Mouse (Mus musculus) G1E (cell line): ENCODE results near the gene Sec63. TPM values are rescaled to one million over a fixed set of nuclear protein-coding genes. Genes with fewer than 3 reads are reported as not detected.
A peak's percentile ranks its signal among the peaks of the same experiment; 100 is the strongest.

Experiments
- ATAC-seq: 2 replicates; pipeline ENCODE4 v1.8.0; 2016; ENCODE audit warnings: mild to moderate bottlenecking; ENCODE audit not compliant: insufficient number of reproducible peaks, poor library complexity, low FRiP score, severe bottlenecking; ENCODE audit errors: extremely low read depth
- DNase-seq: peaks from one replicate; pipeline ENCODE4 v3.0.0; 2012; ENCODE audit warnings: low spot score
- H3K27me3 ChIP-seq: 2 replicates; pipeline ENCODE4 v1.6.1; 2012; ENCODE audit warnings: mild to moderate bottlenecking, low read length, inconsistent platforms; ENCODE audit not compliant: insufficient read depth
- H3K36me3 ChIP-seq: replicated peaks from 2 replicates; pipeline ENCODE3; 2012; ENCODE audit warnings: mild to moderate bottlenecking, inconsistent platforms
- H3K4me1 ChIP-seq: 2 replicates; pipeline ENCODE4 v1.6.1; 2012; ENCODE audit warnings: low read depth, low read length, inconsistent platforms, mixed read lengths; ENCODE audit not compliant: insufficient read depth
- H3K4me3 ChIP-seq: 2 replicates; pipeline ENCODE4 v1.5.1; 2012; ENCODE audit warnings: low read depth, mild to moderate bottlenecking, inconsistent platforms, low read length, moderate library complexity, mixed read lengths
- H3K9me3 ChIP-seq: replicated peaks from 2 replicates; pipeline ENCODE4 v1.6.1; 2012; ENCODE audit warnings: inconsistent platforms
- CTCF ChIP-seq: IDR thresholded peaks from 2 replicates; pipeline ENCODE4 v1.5.1; 2012; ENCODE audit warnings: low read depth, low read length, inconsistent platforms, mixed read lengths
- GATA1 ChIP-seq: IDR thresholded peaks from 2 replicates; pipeline ENCODE4 v1.6.1; 2012; ENCODE audit warnings: borderline replicate concordance, low read length, inconsistent platforms, mixed read lengths
- GATA2 ChIP-seq: IDR thresholded peaks from 2 replicates; pipeline ENCODE4 v1.6.1; 2012; ENCODE audit warnings: low read depth, low read length, inconsistent platforms, borderline replicate concordance
- POLR2AphosphoS5 ChIP-seq: IDR thresholded peaks from 2 replicates; pipeline ENCODE4 v1.6.1; 2012; ENCODE audit warnings: low read depth, low read length, inconsistent platforms; ENCODE audit not compliant: insufficient replicate concordance
- TAL1 ChIP-seq: conservative IDR thresholded peaks from 2 replicates; pipeline ENCODE4 v1.6.1; 2012; ENCODE audit warnings: low read depth, low read length, inconsistent platforms, mixed read lengths
- polyA plus RNA-seq: library from polyadenylated mRNA; stranded (reverse); fragments of >175 nt; gene quantifications from 2 replicates; pipeline ENCODE4 v1.2.3, GENCODE M21; 2012
- total RNA-seq, 2 experiments: library from RNA; stranded (forward) in 1 of 2; stranded (reverse) in 1 of 2; fragments of 200-1000 nt in 1 of 2; fragments of >200 nt in 1 of 2; fragmentation: Nextera tagmentation in 1 of 2; gene quantifications; 2 replicates each; pipeline ENCODE4 v1.2.3; 2014 to 2017

Gene Sec63
- 17.5 and 19.8 TPM in 2 replicates for total RNA-seq (2014; fragmentation: Nextera tagmentation)
- 10.5 and 15.6 TPM in 2 replicates for total RNA-seq (2017)
- 3.7 and 4.0 TPM in 2 replicates for polyA plus RNA-seq

DNA sequence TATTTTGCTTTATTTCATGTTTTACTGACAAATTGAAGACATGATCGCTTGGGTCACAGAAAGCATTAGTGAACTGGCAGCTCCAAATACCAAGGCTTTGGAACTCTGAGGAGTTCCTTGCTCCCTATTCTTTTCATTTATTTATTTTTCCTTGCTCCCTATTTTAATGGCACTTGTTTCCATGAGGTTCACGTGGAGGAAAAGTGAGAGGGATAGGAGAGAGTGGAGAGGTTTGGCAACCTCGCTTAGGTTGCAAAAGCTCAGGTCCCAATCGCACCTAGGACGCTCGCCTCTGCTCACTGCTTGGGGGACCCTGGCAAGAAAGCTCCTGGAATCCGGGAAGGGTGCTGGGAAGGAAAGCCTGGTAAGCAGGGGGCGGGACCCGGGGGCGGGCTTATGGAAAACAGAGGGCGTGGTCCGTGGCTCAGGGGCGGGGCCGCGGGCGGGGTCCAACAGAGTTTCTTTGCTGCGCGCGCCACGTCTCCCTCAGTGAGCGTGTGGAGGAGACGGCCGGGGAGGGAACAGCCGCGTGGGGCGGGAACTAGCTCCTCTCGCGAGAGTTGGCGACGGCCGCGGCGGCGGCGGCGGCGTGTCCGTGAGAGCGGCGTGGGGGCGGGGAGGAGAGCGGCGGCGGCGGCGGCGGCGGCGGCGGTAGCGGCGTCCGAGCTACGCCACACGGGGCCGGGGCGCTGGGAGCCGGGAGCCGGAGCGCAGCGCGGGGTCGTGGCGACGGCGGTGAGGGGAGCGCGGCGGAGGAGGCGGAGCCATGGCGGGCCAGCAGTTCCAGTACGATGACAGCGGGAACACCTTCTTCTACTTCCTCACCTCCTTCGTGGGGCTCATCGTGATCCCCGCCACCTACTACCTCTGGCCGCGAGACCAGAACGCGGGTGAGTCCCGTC is at the start of gene Sec63:
Gene Sec63 (plus strand): TSS at position 498 of the 902 bp plus-strand sequence.
- ATAC-seq (peak; percentile 70; the same call in 1 of the 2 replicates), DNase-seq (peak; percentile 71)
- Histone ChIP-seq H3K27me3 (peaks cover 6% of the 10 kb centered on the region), H3K9me3 (no peaks in the 10 kb centered on the region), H3K4me3 (peak within 1 kb of the TSS; percentile 88), H3K36me3 (no peaks in the 10 kb centered on the region), H3K4me1 (peaks cover 4% of the 10 kb centered on the region; the same call in 1 of the 2 replicates)
- no peak for TF ChIP-seq TAL1
- TF ChIP-seq POLR2AphosphoS5, result no peak
- no peak for TF ChIP-seq CTCF
- TF ChIP-seq GATA2, result no peak
- no peak for TF ChIP-seq GATA1

DNA sequence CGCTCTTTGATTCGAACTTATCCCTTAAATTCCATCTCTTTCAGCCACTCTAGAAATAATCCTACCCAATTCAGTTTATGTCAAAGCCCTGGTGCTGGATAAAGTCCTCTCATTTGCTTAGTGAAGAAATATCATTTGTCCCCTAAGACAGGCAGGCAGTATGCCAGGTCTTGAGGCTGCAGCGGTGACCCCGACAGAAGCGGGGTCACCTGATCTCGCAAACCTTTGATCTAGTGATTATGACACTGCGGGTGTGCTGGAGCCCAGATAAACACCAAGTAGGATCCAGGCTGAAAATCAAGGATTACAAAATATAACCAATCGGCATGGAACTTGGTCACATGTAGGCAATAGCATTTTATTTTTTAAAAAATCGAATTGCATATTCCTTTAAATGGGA is 46.6 kb upstream of the Sec63 start:
- H3K4me1 ChIP-seq, result no peaks in the 10 kb centered on the region; the same call in 1 of the 2 replicates
- TF ChIP-seq POLR2AphosphoS5 (no peak), TAL1 (no peak), GATA2 (no peak), GATA1 (no peak), CTCF (no peak)
- H3K27me3 ChIP-seq, result peaks cover 17% of the 10 kb centered on the region
- DNase-seq (no peak), ATAC-seq (no peak)
- H3K36me3 ChIP-seq, result no peaks in the 10 kb centered on the region
- no peak overlapping the region for H3K4me3 ChIP-seq
- no peaks in the 10 kb centered on the region for H3K9me3 ChIP-seq

DNA sequence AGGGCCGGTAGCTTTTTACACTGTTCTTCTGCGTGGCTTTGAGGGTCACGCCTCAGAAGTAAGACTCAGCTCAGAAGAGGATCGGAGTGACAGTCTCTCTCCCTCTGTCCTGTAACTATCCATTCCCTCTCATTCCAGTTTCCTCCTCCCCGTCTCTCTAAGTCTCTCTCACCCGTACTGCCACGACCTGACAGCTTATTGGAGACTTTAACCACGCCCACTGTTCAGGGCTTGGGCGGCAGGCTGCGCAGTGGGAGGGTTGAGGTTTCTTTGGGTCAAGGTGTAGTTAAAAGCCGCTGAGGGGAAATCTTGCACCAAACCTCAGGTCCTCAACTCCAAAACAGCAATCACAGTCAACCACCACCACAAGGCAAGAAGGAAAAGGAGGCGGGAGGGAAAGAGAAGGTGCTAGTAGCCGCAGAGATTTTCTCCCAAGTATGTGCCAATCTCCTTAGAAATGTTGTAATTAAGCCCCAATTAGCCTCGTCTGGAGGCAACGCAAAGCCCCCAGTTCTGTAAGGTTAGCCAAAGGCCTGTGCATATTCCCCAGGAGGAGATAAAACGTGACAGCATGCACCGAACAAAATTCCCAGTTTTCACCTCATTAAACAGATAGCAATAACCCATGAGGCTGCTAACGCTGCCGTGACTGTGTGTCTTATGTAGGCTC is 45.8 kb upstream of the Sec63 start:
- H3K4me1 ChIP-seq, result no peaks in the 10 kb centered on the region; the same call in none of the 2 replicates
- H3K27me3 ChIP-seq, result peaks cover 24% of the 10 kb centered on the region
- H3K4me3 ChIP-seq, result no peak overlapping the region
- ATAC-seq (no peak), DNase-seq (no peak)
- TF ChIP-seq TAL1 (no peak), CTCF (no peak), GATA1 (no peak), POLR2AphosphoS5 (no peak), GATA2 (no peak)
- H3K9me3 ChIP-seq, result no peaks in the 10 kb centered on the region
- no peaks in the 10 kb centered on the region for H3K36me3 ChIP-seq

DNA sequence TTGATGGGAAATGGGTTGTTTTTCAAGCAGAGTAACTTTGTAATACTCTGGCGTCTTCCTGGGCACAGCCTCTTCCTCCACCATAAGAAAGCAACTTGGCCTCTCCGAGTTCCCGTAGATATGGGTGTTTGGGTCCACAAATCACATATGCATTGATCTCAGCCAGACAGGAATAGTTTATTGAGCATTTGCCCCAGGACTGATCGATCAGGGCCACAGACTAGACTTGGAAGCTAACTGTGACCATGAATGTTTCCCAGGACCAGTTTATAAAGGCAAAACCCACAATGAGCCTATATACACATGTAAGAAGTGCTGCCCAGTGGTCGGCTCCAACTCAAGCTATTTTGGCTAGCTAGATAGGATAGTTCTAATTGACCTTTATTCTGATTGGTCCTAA is 39.2 kb upstream of the Sec63 start:
- TF ChIP-seq GATA2, result no peak
- no peak for TF ChIP-seq TAL1
- no peak for TF ChIP-seq POLR2AphosphoS5
- no peak for TF ChIP-seq CTCF
- TF ChIP-seq GATA1, result no peak

DNA sequence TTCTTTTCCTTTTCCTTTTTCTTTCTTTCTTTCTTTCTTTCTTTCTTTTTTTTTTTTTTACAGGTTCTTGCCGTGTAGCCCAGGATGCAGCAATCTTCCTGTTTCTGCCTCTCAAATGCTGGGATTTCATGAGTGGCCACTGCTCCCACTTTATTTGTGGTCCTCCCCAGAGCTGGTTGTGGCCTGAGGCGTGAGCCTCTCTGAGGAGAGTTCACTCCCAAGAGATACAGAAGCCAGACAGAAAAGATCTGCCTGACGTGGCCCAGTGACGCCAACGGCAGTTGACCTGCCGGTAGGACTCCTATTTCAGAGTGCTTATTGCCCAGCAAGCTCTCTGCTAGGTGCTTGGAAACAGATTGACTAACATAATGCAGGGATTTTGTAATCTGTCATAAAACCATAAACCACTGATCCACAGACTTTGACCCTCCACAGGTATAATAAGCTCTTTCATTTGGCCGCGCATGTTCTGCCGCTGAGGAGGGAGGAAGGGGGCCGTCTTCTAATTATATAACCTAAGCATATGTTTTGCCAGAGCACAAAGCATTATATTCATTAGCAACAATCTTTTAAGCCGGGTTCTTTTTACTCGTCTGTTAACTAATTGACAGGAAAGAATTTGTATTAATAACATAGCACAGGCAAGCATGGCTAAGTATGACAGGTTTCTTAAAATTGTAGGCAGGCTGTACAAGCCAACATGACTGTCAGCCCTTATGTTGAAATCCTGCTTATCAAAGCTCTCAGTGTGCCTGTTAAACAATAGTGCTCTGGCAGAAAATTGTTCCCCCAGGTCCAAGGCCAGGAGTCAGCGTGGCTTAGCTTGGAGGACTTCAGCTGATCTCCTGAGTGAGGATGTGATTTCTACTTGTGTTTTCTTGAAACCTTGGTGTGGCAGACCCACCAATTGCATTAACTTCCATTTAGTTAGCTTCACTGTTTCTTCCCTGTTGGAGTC is 37.7 kb upstream of the Sec63 start:
- no peak for ATAC-seq
- TF ChIP-seq POLR2AphosphoS5 (no peak), TAL1 (no peak), GATA1 (no peak), CTCF (no peak), GATA2 (no peak)

More for the DNA sequence above, 39.2 kb upstream of the Sec63 start:
- no peak for ATAC-seq
- H3K27me3 ChIP-seq, result peaks cover 35% of the 10 kb centered on the region
- H3K4me3 ChIP-seq, result no peak overlapping the region
- no peaks in the 10 kb centered on the region for H3K9me3 ChIP-seq
- no peak for DNase-seq
- no peaks in the 10 kb centered on the region; the same call in none of the 2 replicates for H3K4me1 ChIP-seq
- H3K36me3 ChIP-seq, result no peaks in the 10 kb centered on the region

More for the DNA sequence above, 37.7 kb upstream of the Sec63 start:
- H3K4me1 ChIP-seq, result no peaks in the 10 kb centered on the region; the same call in 1 of the 2 replicates
- H3K9me3 ChIP-seq, result no peaks in the 10 kb centered on the region
- H3K4me3 ChIP-seq, result no peak overlapping the region
- H3K27me3 ChIP-seq, result peaks cover 35% of the 10 kb centered on the region
- no peak for DNase-seq
- H3K36me3 ChIP-seq, result no peaks in the 10 kb centered on the region
